Mouse (Mus musculus) hindbrain, embryonic 16.5 days (tissue): ENCODE data around the gene Zfp423. TPM values are rescaled to one million over a fixed set of nuclear protein-coding genes. Genes with fewer than 3 reads are reported as not detected.

ENCODE experiments used
- ATAC-seq: fragments of 200-750 bp; cut with Nextera tagmentation; 2 replicates; pipeline ENCODE4 v1.8.0; 2017; ENCODE audit warnings: moderate TSS enrichment, moderate library complexity
- H3K27ac ChIP-seq: fragments of 300-500 bp; sonication (generic); 2 replicates; pipeline ENCODE4 v1.5.1; 2014; ENCODE audit warnings: low read depth, mild to moderate bottlenecking, control low read depth, low read length, moderate library complexity
- H3K27me3 ChIP-seq: fragments of 300-500 bp; sonication (generic); replicated peaks from 2 replicates; pipeline ENCODE4 v1.6.1; 2014; ENCODE audit warnings: low read length; ENCODE audit not compliant: control insufficient read depth, insufficient read depth
- H3K36me3 ChIP-seq: fragments of 300-500 bp; sonication (generic); 2 replicates; pipeline ENCODE4 v1.6.1; 2014; ENCODE audit warnings: mild to moderate bottlenecking, low read length, moderate library complexity, mixed read lengths; ENCODE audit not compliant: control insufficient read depth, insufficient read depth
- H3K4me1 ChIP-seq: fragments of 300-500 bp; sonication (generic); 2 replicates; pipeline ENCODE4 v1.6.1; 2014; ENCODE audit warnings: low read depth, low read length; ENCODE audit not compliant: control insufficient read depth, insufficient read depth
- H3K4me2 ChIP-seq: fragments of 300-500 bp; sonication (generic); 2 replicates; pipeline ENCODE4 v1.6.1; 2014; ENCODE audit warnings: mild to moderate bottlenecking, low read length, control low read depth, moderate library complexity
- H3K4me3 ChIP-seq: fragments of 300-500 bp; sonication (generic); 2 replicates; pipeline ENCODE4 v1.5.1; 2014; ENCODE audit warnings: mild to moderate bottlenecking, low read length, control low read depth, moderate library complexity
- H3K9ac ChIP-seq: fragments of 300-500 bp; sonication (generic); 2 replicates; pipeline ENCODE4 v1.6.1; 2014; ENCODE audit warnings: low read depth, mild to moderate bottlenecking, control low read depth, low read length, moderate library complexity
- H3K9me3 ChIP-seq: fragments of 300-500 bp; sonication (generic); 2 replicates; pipeline ENCODE4 v1.6.1; 2014; ENCODE audit warnings: mild to moderate bottlenecking, low read length, moderate library complexity; ENCODE audit not compliant: control insufficient read depth
- WGBS: fragments of 180-500 bp; shearing (Covaris S2); extraction: QIAGEN DNeasy Blood & Tissue Kit; methylation state at CpG from one replicate; pipeline ENCODE4 v1.1.7; 2014; 5-methylcytosine and 5-hydroxymethylcytosine counted together
- polyA plus RNA-seq: library from polyadenylated mRNA; unstranded; fragments of >200 nt; fragmentation: Nextera tagmentation; extraction: Ambion mirVana; gene quantifications from 2 replicates; pipeline ENCODE4 v1.2.1, GENCODE M21; 2015

The Zfp423 gene
- 21.6 and 26.4 TPM in 2 replicates for polyA plus RNA-seq

DNA sequence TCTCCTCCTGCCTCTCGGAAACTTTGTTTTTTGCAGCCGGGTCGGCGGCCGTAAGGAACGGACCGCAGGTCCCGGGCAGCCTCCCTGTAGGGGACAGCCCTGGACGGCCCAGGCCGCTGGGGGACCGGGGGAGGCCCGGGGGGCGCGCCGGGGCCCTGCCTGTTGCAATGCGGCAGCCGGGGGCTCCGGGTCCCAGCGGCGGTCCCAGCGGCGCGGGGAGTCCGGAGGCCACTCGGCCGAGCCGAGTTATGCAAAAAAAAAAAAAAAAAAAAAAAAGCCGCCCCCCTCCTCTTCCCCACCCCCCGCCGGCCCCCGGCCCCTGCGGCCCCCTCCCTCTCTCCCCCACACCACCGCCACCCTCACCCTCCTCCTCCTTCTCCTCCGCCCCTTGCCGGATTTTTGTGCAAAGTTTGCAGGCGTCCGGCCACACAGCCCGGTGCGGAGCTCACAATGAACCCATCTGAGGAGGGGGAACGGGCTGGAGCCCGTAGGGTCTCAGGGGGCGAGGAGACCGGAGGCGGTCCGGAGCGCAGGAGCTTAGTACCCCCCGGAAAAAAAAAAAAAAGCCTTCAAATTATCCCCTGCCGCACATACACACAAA lies at the start of gene Zfp423:
Gene Zfp423 (minus strand): TSS at position 276 of the 601 bp plus-strand sequence.
- peak within 1 kb of the TSS; percentile 96 for H3K27ac ChIP-seq
- peaks cover 3% of the 10 kb centered on the region for H3K27me3 ChIP-seq
- H3K36me3 ChIP-seq, result no peaks in the 10 kb centered on the region
- H3K4me3 ChIP-seq, result peak within 1 kb of the TSS; percentile 90
- H3K9ac ChIP-seq, result peak within 1 kb of the TSS; percentile 92
- peaks cover 50% of the 10 kb centered on the region for H3K4me1 ChIP-seq
- no peaks in the 10 kb centered on the region for H3K9me3 ChIP-seq
- H3K4me2 ChIP-seq, result peak within 1 kb of the TSS; percentile 93
- under 1% methylated on average over 41 of the region's 48 CpGs for WGBS
- ATAC-seq, result peak; percentile 9; the same call in 1 of the 2 replicates

DNA sequence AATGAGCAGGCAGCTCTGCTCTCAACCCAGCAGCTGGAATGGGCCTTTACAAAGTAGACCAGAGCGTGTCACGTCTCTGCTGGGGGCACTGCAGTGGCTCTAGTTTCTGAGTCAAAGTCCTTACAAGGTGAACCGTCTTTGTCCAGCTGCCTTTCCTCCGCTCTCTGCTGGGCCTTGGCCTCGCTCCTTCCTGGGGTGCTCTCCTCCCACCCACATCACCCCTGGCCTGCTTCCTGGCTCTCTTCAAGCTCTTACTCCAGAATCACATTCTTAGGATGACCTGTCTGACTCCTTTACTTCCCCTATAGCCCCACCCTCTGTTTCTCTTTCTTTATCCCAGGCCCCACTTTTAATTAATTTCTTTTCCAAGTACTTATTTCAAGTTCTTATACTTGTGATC lies 47.4 kb upstream of the Zfp423 start:
- Histone ChIP-seq H3K36me3 (no peaks in the 10 kb centered on the region), H3K27ac (no peak overlapping the region), H3K9me3 (no peaks in the 10 kb centered on the region), H3K4me3 (no peak overlapping the region), H3K4me2 (no peak overlapping the region), H3K27me3 (no peaks in the 10 kb centered on the region), H3K4me1 (no peaks in the 10 kb centered on the region), H3K9ac (no peak overlapping the region)
- 63% methylated on average over 5 of the region's 5 CpGs for WGBS
- ATAC-seq, result no peak

DNA sequence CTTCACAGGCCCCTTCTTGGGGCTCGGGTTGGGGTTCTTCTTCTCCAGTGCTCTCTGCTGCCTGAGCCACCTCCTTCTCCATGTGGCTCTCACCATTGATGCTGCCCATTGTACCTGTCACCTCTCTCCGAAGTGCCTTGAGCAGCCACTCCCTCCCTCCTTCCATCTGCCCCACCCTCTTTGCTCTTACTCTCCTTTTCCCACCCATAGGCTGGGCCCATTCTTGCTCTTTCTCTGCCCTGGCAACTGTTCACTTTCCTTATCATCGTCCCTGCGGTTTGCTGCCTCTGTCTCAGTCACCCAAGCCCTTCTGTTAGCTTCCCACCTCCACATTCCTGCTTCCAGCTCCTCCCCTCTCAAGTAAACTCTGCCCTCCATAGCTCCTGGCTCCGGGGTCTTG lies 25.4 kb upstream of the Zfp423 start:
- Histone ChIP-seq H3K9ac (no peak overlapping the region), H3K27me3 (no peaks in the 10 kb centered on the region), H3K4me3 (no peak overlapping the region), H3K4me1 (no peaks in the 10 kb centered on the region), H3K4me2 (no peak overlapping the region), H3K9me3 (no peaks in the 10 kb centered on the region), H3K36me3 (no peaks in the 10 kb centered on the region), H3K27ac (no peak overlapping the region)
- ATAC-seq, result no peak
- 61% methylated on average over 5 of the region's 5 CpGs for WGBS

DNA sequence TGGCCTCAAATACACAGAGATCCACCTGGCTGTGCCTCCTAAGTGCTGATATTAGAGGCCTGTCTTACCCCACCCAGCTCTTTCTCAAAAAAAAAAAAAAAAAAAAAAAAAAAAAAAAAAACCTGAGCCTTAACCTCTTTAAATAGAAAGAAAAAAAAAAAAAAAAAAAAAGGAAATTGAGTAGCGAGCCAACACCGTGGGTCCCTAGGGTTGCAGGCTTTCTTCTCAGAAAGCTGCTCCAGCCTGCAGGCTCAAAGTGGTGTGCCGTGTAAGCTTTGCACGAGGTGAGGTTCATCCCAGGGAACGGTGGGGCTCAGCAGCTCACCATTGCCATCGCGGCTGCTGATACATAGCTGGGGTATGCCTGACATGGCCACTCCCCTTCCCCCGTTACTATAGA lies 24.6 kb upstream of the Zfp423 start:
- 39% methylated on average over 8 of the region's 8 CpGs for WGBS
- no peak overlapping the region for H3K4me2 ChIP-seq
- no peaks in the 10 kb centered on the region for H3K4me1 ChIP-seq
- ATAC-seq, result no peak
- no peaks in the 10 kb centered on the region for H3K9me3 ChIP-seq
- H3K9ac ChIP-seq, result no peak overlapping the region
- no peaks in the 10 kb centered on the region for H3K27me3 ChIP-seq
- H3K27ac ChIP-seq, result no peak overlapping the region
- no peaks in the 10 kb centered on the region for H3K36me3 ChIP-seq
- H3K4me3 ChIP-seq, result no peak overlapping the region

DNA sequence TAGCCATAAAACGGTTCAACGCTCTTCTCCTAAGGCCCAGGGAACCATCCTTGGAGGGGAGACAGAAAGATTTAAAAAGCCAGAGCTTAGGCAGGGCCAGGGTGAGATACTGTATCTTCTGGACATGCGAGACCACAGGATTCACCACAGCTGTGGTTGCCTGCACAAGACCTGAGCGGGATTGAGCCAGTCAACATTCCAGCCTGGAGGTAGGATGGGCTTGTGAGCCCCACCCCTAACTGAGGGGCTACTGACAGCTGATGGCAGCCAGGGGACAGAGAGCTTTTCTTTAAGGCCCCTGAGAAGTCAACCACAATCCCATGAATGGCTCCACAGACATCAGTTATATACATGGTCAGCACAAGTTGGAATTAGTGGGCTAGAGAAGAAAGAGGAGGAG lies 23.5 kb upstream of the Zfp423 start:
- Histone ChIP-seq H3K27me3 (no peaks in the 10 kb centered on the region), H3K4me3 (no peak overlapping the region), H3K27ac (no peak overlapping the region), H3K4me1 (no peaks in the 10 kb centered on the region), H3K9ac (no peak overlapping the region), H3K9me3 (no peaks in the 10 kb centered on the region), H3K36me3 (no peaks in the 10 kb centered on the region), H3K4me2 (no peak overlapping the region)
- ATAC-seq, result no peak
- WGBS, result 91% methylated on average over 4 of the region's 4 CpGs

DNA sequence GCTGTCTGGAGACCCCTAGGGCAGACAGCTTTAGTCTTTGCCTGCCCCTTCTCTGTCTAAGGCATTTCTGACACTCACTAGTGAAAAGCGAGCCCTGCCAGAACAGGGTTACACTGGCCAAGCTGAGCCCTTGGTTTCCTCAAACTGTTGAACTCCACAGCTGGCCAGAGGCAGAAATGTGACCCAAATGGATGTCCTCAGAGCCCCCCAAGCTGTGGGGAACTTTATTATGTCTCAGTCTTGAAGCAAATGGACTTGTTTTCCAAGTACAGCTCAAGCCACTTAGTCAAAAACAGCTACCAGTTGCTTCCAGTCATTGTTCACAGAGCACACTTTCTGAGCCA lies 16.0 kb upstream of the Zfp423 start:
- H3K4me2 ChIP-seq, result no peak overlapping the region
- H3K9ac ChIP-seq, result no peak overlapping the region
- peaks cover 12% of the 10 kb centered on the region for H3K4me1 ChIP-seq
- no peaks in the 10 kb centered on the region for H3K36me3 ChIP-seq
- no peaks in the 10 kb centered on the region for H3K9me3 ChIP-seq
- 0 out of 2 replicates have a peak overlapping the region, but pooled peaks have one; percentile 3 for H3K27ac ChIP-seq
- WGBS, result 33% methylated on average over 1 of the region's 1 CpGs
- no peak for ATAC-seq
- no peak overlapping the region for H3K4me3 ChIP-seq
- no peaks in the 10 kb centered on the region; the same call in 1 of the 2 replicates for H3K27me3 ChIP-seq

DNA sequence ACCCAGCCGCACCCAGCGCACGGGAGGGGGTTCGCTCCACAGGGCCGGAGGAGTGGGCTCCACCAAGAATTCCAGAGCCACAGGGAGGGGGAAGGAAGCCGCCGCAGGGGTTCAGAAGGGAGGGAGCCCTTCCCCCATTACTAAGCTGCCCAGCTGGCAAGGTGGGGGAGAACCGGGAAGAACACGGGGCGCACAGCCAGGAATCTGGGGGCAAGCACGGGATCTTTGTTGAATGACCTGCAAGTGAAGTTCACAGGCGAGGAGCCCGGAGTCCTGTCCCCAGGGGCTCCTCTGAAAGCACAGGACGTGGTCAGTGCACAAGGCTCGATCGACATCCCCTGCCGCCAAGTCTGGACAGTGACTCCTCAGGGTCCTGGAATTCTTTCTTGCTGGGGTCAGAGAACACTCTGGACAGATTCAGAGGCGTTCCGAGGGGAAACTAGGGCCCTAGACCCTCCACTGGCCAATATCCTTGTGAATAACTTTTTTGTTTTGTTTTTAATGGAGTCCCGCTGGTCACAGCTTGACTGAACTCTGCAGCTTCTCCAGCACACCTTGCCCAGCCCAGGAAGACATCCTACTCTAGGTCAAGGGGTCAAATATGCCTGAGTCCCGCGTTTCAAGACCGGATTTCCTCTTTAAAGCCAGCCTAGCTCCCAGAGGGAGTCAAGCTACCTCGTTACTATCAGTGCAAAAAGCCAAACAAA lies 15.5 kb upstream of the Zfp423 start:
- Histone ChIP-seq H3K4me2 (peak overlapping the region; percentile 68), H3K9me3 (no peaks in the 10 kb centered on the region), H3K4me3 (peak overlapping the region; percentile 30), H3K27me3 (no peaks in the 10 kb centered on the region; the same call in 1 of the 2 replicates), H3K27ac (peak overlapping the region; percentile 54; the same call in 1 of the 2 replicates), H3K4me1 (peaks cover 12% of the 10 kb centered on the region), H3K9ac (peak overlapping the region; percentile 58), H3K36me3 (no peaks in the 10 kb centered on the region)
- WGBS, result 2% methylated on average over 24 of the region's 24 CpGs
- 0 out of 2 replicates have a peak, but pooled peaks have one; percentile 14 for ATAC-seq

DNA sequence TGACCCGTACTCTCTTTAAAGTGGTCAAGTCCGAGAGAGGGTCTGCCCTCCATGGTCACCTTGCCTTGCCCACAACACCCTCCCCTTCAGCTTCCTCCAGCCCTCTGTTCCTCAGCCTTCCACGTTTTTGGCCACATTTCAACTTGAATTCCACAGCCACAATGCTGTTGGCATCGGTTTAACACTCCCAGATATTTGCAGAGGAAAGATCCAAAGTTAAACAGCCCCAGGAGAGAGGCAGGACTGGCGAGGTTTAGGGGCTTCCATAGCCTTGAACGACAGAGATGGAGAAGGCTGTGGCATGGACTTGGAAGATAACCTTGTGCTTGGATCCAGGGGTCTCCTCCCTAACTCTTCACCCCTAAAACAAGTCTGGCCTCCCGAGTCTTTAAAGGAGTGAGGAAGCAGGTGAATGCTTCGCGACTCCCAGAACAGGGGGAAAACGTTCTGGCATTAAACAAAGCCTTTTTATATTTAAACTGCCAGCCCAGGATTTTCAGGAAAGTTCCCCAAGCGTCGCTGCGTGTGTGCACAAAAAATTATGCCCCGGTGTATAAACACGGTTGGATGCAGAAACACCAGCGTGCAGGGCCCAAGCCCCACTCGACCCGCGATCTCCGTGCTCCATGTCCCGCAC lies 14.8 kb upstream of the Zfp423 start:
- peak overlapping the region; percentile 58 for H3K9ac ChIP-seq
- no peaks in the 10 kb centered on the region for H3K9me3 ChIP-seq
- peaks cover 12% of the 10 kb centered on the region for H3K4me1 ChIP-seq
- no peaks in the 10 kb centered on the region for H3K36me3 ChIP-seq
- peak overlapping the region; percentile 68 for H3K4me2 ChIP-seq
- peak overlapping the region; percentile 54; the same call in 1 of the 2 replicates for H3K27ac ChIP-seq
- peak overlapping the region; percentile 30 for H3K4me3 ChIP-seq
- ATAC-seq, result no peak
- WGBS, result 9% methylated on average over 21 of the region's 21 CpGs
- H3K27me3 ChIP-seq, result no peaks in the 10 kb centered on the region; the same call in 1 of the 2 replicates
